Mouse (Mus musculus): ENCODE data around the gene Hnrnpl.

DNA sequence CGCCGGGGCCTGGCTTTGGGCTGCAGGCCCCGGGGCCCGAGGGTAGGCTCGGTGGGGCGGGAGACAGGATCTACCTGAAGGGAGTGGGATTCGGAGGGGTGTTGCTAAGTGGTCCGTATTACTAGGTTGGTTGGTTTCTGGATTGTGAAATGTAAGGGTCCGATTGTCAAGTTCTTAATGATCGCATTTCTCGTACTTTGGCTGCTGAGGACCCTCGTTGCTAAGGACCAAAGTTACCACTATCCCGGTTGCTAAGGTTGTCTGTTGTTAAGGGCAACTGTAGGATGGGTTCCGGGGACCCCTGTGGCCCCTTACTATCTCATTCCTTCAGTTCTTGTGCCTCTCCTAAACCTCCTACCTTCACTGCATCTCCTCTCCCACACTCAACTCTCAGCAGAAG is 41.4 kb upstream of the Hnrnpl start:
- no peak for TF ChIP-seq POLR2A (IDR thresholded peaks at IDR 0.05; ENCODE audit: low read depth, low read length)
- TF ChIP-seq CTCF (IDR thresholded peaks at IDR 0.05; ENCODE audit: extremely low read depth, insufficient read length, insufficient replicate concordance, low read depth, low read length): no peak
